Mouse (Mus musculus) hindbrain, embryonic 13.5 days (tissue): Measurements from ENCODE around the gene Ms4a10. TPM values are rescaled to one million over a fixed set of nuclear protein-coding genes. Genes with fewer than 3 reads are reported as not detected.
A peak's percentile ranks its signal among the peaks of the same experiment; 100 is the strongest.

Experiments used
- ATAC-seq: fragments of 200-750 bp; cut with Nextera tagmentation; 2 replicates; pipeline ENCODE4 v1.8.0; 2017; ENCODE audit warnings: moderate TSS enrichment; ENCODE audit not compliant: low FRiP score
- H3K27ac ChIP-seq: fragments of 300-500 bp; sonication (generic); 2 replicates; pipeline ENCODE4 v1.5.1; 2015; ENCODE audit warnings: inconsistent platforms, mild to moderate bottlenecking, moderate library complexity
- H3K27me3 ChIP-seq: fragments of 300-500 bp; sonication (generic); 2 replicates; pipeline ENCODE4 v1.6.1; 2015; ENCODE audit warnings: mild to moderate bottlenecking, inconsistent platforms
- H3K36me3 ChIP-seq: fragments of 300-500 bp; sonication (generic); 2 replicates; pipeline ENCODE4 v1.6.1; 2015; ENCODE audit warnings: mild to moderate bottlenecking, inconsistent platforms
- H3K4me1 ChIP-seq: fragments of 300-500 bp; sonication (generic); replicated peaks from 2 replicates; pipeline ENCODE4 v1.6.1; 2015; ENCODE audit warnings: inconsistent platforms
- H3K4me2 ChIP-seq: fragments of 300-500 bp; sonication (generic); 2 replicates; pipeline ENCODE4 v1.6.1; 2015; ENCODE audit warnings: inconsistent platforms, mild to moderate bottlenecking, moderate library complexity
- H3K4me3 ChIP-seq: fragments of 300-500 bp; sonication (generic); 2 replicates; pipeline ENCODE4 v1.5.1; 2015; ENCODE audit warnings: mild to moderate bottlenecking, inconsistent platforms
- H3K9ac ChIP-seq: fragments of 300-500 bp; sonication (generic); 2 replicates; pipeline ENCODE4 v1.6.1; 2015; ENCODE audit warnings: mild to moderate bottlenecking, inconsistent platforms
- H3K9me3 ChIP-seq: fragments of 300-500 bp; sonication (generic); 2 replicates; pipeline ENCODE4 v1.6.1; 2016; ENCODE audit warnings: inconsistent platforms
- WGBS: fragments of 180-500 bp; shearing (Covaris S2); methylation state at CpG from one replicate; pipeline ENCODE4 v1.1.7; 2015; 5-methylcytosine and 5-hydroxymethylcytosine counted together
- polyA plus RNA-seq: library from polyadenylated mRNA; unstranded; fragments of >200 nt; fragmentation: Nextera tagmentation; extraction: Ambion mirVana; gene quantifications from 2 replicates; pipeline ENCODE4 v1.2.1, GENCODE M21; 2015

Ms4a10 gene
- polyA plus RNA-seq, 1 experiment from 2014 or later: not detected

DNA sequence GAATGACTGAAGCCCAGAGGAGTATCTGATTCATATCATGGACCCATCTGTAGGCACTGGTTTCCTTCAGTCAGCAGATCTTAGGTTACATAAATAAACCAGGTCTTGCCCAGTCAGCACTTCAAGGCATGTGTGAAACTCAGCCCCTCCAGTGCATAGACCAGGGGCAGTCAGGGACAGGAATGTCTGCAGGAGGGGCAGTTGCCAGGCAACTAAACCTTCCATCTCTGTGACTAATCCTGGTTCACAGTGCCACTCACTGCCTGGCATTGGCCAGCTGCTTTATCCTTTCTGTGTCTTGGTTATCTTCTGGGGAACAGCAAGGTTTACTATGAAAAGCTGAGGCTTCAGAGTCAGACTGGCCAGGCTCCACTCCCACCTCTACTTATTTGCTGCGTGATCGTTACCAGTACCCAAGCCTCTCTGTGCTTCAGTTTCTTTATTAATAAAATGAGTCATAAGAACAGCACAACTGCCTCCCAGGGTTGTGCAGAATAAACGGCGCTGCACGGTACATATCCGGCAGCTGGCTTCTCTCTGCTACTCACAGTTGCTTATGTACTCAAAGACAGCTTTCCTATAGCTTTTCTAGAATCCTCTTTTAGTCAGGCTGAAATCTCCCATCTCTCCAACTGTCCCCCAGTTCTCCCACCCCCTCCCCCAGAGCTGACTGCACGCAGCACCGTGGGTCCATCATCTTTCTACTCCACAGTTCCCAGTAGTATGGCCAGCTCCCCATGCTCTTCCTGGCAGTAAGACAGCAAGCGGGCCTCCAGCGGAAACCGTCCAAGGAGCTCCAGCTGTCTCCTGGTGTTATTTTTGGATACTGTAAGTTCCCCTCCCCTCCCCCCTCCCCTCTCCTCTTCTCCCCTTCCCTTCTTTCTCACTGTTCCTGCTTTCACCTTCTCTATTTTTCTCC, 22.2 kb downstream of the Ms4a10 start:
- no peak for ATAC-seq
- H3K27ac ChIP-seq: no peak overlapping the region; the same call in 1 of the 2 replicates
- H3K36me3 ChIP-seq: no peaks in the 10 kb centered on the region
- H3K4me1 ChIP-seq: peaks cover 28% of the 10 kb centered on the region
- no peak overlapping the region for H3K4me3 ChIP-seq
- no peaks in the 10 kb centered on the region for H3K9me3 ChIP-seq
- WGBS: 65% methylated on average over 11 of the region's 11 CpGs
- peak overlapping the region; percentile 29; the same call in 1 of the 2 replicates for H3K9ac ChIP-seq
- H3K4me2 ChIP-seq: no peak overlapping the region
- no peaks in the 10 kb centered on the region for H3K27me3 ChIP-seq

DNA sequence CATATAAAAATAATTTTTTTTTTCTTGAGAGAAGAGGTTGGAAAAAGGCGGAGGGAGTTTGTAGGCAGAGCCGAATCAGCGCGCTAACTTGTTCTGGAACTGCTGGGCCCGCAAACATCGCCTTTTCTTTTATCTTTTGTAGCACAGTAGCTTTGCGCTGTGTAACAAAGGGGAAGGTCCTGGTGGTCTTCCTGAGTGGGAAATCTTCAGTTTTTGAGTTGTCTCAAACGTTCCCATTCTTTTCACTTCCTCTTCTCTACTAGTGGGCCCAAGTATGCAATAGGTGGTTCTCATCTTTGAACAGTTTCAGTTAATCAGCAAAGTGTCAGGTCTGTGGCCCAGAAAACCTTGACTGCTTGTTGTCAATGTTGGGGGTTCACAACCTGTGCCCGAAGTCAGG, 24.9 kb downstream of the Ms4a10 start:
- ATAC-seq: peak; percentile 13
- Histone ChIP-seq H3K27me3 (no peaks in the 10 kb centered on the region), H3K36me3 (peaks cover 16% of the 10 kb centered on the region), H3K4me1 (peaks cover 41% of the 10 kb centered on the region), H3K9ac (peak overlapping the region; percentile 53), H3K27ac (peak overlapping the region; percentile 50; the same call in 1 of the 2 replicates), H3K9me3 (no peaks in the 10 kb centered on the region), H3K4me2 (peak overlapping the region; percentile 61), H3K4me3 (peak overlapping the region; percentile 72)
- 38% methylated on average over 9 of the region's 9 CpGs for WGBS

DNA sequence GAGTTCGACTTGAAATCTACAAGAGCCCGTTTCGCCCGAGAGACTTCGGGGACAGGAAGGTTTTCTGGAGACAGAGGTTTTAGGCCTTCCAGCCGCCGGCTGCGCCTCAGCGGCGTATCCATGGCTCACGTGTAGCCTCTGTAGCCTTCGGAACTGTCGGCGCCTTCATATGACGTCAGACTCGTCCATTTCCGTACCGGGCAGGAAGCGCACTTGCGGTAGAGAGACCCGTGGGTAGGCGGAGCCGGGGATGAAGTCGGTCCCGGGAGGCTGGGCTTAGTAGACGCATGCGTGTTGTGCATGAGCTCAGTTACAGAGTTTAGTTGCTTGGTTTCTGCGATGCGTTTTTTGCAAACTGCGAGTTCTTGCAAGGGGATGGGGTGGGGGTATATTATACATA, 25.4 kb downstream of the Ms4a10 start, which contains the start of gene Ccdc86:
Ccdc86 (minus strand) TSS at position 155 of the 400 bp plus-strand sequence.
- WGBS: under 1% methylated on average over 30 of the region's 30 CpGs
- Histone ChIP-seq H3K4me1 (peaks cover 41% of the 10 kb centered on the region), H3K4me2 (peak within 1 kb of the TSS; percentile 100), H3K27ac (peak within 1 kb of the TSS; percentile 50; the same call in 1 of the 2 replicates), H3K9ac (peak within 1 kb of the TSS; percentile 91), H3K4me3 (peak within 1 kb of the TSS; percentile 72), H3K36me3 (peaks cover 20% of the 10 kb centered on the region), H3K9me3 (no peaks in the 10 kb centered on the region), H3K27me3 (no peaks in the 10 kb centered on the region)
- peak; percentile 97 for ATAC-seq

DNA sequence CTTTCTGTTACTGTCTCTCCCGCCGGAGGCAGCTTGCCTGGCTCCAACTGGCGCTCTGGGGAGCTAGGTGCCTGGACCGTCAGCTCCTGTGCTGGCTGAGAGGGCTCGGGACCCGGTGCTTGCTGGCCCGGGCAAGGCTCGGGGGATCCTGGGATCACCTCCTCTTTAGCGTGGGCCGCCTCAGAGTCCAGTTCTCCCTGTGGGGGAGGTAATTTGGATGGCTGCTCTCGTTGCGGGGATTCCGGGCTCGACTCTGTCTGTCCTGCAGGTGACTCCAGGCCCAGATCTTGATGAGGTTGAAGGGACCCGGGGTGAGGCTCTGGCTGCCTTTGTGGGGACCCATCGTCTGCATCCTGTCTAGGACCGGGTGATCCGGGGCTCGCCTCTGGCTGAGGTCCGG, 26.1 kb downstream of the Ms4a10 start:
- no peak for ATAC-seq
- H3K36me3 ChIP-seq: peaks cover 27% of the 10 kb centered on the region
- peak overlapping the region; percentile 91 for H3K9ac ChIP-seq
- no peaks in the 10 kb centered on the region for H3K27me3 ChIP-seq
- peaks cover 41% of the 10 kb centered on the region for H3K4me1 ChIP-seq
- peak overlapping the region; percentile 72 for H3K4me3 ChIP-seq
- WGBS: 1% methylated on average over 20 of the region's 20 CpGs
- H3K27ac ChIP-seq: no peak overlapping the region
- H3K4me2 ChIP-seq: peak overlapping the region; percentile 100
- H3K9me3 ChIP-seq: no peaks in the 10 kb centered on the region

DNA sequence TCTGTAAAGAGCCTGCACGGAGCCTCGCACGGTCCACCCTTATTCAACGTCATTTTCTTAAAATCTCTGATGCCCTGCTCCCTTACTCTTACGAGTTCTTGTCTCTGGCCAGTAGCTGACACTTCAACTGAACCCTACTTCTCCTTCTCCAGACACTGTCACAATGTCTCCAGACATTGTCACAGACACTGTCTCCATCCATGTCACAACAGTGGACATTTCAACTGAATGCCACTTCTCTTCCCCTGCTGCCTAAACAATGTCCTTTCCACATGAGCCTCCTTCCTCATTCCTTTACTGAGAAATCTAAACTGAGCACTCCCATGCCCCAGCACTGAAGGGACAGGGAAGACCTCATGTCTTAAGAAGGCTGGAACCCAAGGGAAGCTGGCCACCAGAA, 27.3 kb downstream of the Ms4a10 start:
- 0 out of 2 replicates have a peak, but pooled peaks cover under 1% of the 10 kb centered on the region for H3K27me3 ChIP-seq

DNA sequence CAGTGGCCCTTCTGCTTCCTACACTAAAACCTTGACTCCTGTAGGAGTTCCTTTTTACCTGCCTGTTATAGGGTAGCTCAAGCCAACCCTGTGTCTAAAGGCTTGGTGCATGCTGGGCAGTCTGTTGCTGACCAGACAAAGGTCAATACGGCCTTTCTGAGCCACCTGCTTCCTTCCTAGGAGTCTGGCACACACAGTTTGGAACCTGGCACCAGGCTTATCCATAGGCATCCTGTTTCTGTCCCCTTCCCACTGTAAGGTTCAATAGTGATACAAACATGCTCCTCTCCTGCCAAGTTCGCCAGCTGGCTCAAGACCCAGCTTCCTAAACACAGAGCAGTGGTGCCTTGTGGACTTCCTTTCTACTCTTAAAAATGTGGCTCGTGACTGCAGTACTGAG, 28.0 kb downstream of the Ms4a10 start:
- 0 out of 2 replicates have a peak, but pooled peaks cover 6% of the 10 kb centered on the region for H3K27me3 ChIP-seq

More for the DNA sequence above, 27.3 kb downstream of the Ms4a10 start:
- H3K27ac ChIP-seq: no peak overlapping the region
- peak overlapping the region; percentile 72 for H3K4me3 ChIP-seq
- WGBS: 86% methylated on average over 5 of the region's 5 CpGs
- peak overlapping the region; percentile 100 for H3K4me2 ChIP-seq
- peak overlapping the region; percentile 91 for H3K9ac ChIP-seq
- H3K4me1 ChIP-seq: peaks cover 37% of the 10 kb centered on the region
- ATAC-seq: no peak
- H3K9me3 ChIP-seq: no peaks in the 10 kb centered on the region
- H3K36me3 ChIP-seq: peaks cover 39% of the 10 kb centered on the region

DNA sequence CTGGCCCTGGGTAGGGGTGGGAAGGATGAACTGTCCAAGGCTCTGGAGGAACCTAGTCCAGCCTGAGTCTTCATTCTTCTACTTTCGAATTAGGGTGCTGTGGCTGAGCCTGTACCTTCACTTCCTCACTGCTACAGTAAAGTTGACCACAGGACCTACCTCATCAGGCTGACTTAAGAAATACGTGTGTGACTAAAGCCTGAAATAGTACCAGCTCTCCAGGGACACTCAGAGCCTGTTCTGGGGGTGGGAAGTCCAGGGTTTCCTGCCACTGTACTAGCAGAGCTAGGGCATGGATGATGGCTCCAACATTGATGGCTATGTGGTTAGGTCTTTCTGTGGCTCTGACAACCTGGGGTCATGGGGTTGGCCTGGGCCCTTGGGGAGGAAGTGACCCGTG, 30.5 kb downstream of the Ms4a10 start:
- WGBS: 90% methylated on average over 3 of the region's 3 CpGs
- H3K4me1 ChIP-seq: peaks cover 45% of the 10 kb centered on the region

More for the DNA sequence above, 28.0 kb downstream of the Ms4a10 start:
- Histone ChIP-seq H3K4me1 (peaks cover 33% of the 10 kb centered on the region), H3K9ac (peak overlapping the region; percentile 91), H3K36me3 (peaks cover 44% of the 10 kb centered on the region), H3K4me3 (peak overlapping the region; percentile 72; the same call in 1 of the 2 replicates), H3K9me3 (no peaks in the 10 kb centered on the region), H3K4me2 (peak overlapping the region; percentile 100; the same call in 1 of the 2 replicates), H3K27ac (no peak overlapping the region)
- ATAC-seq: no peak
- 91% methylated on average over 3 of the region's 3 CpGs for WGBS

DNA sequence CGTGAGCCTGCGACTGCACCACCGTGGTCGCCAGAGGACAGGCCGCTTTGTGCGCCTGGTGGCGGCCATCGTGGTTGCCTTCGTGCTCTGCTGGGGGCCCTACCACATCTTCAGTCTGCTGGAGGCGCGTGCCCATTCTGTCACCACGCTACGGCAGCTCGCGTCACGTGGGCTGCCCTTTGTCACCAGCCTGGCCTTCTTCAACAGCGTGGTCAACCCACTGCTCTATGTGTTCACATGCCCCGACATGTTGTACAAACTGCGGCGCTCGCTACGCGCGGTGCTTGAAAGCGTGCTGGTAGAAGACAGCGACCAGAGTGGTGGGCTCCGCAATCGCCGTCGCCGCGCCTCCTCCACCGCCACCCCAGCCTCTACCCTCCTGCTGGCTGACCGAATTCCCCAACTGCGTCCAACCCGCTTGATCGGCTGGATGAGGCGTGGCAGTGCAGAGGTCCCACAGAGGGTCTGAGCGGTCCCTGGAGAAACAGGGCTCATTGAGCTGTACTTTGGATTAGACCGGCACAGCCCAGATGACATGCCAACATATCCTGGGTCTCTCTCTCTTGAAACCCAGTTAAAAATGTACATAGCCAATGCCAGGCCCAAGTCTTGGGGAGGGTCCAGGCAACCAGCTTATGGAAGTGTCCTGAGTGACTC, 33.5 kb downstream of the Ms4a10 start:
- Histone ChIP-seq H3K4me1 (peaks cover 18% of the 10 kb centered on the region), H3K27me3 (0 out of 2 replicates have a peak, but pooled peaks cover 6% of the 10 kb centered on the region), H3K9me3 (no peaks in the 10 kb centered on the region), H3K27ac (peak overlapping the region; percentile 81), H3K36me3 (peaks cover 37% of the 10 kb centered on the region), H3K9ac (peak overlapping the region; percentile 75), H3K4me3 (peak overlapping the region; percentile 39), H3K4me2 (peak overlapping the region; percentile 74)
- WGBS: 2% methylated on average over 40 of the region's 40 CpGs
- ATAC-seq: peak; percentile 85

More for the DNA sequence above, 30.5 kb downstream of the Ms4a10 start:
- Histone ChIP-seq H3K4me3 (no peak overlapping the region), H3K4me2 (no peak overlapping the region), H3K36me3 (peaks cover 44% of the 10 kb centered on the region), H3K27me3 (0 out of 2 replicates have a peak, but pooled peaks cover 6% of the 10 kb centered on the region), H3K27ac (no peak overlapping the region), H3K9me3 (no peaks in the 10 kb centered on the region), H3K9ac (no peak overlapping the region)
- no peak for ATAC-seq

DNA sequence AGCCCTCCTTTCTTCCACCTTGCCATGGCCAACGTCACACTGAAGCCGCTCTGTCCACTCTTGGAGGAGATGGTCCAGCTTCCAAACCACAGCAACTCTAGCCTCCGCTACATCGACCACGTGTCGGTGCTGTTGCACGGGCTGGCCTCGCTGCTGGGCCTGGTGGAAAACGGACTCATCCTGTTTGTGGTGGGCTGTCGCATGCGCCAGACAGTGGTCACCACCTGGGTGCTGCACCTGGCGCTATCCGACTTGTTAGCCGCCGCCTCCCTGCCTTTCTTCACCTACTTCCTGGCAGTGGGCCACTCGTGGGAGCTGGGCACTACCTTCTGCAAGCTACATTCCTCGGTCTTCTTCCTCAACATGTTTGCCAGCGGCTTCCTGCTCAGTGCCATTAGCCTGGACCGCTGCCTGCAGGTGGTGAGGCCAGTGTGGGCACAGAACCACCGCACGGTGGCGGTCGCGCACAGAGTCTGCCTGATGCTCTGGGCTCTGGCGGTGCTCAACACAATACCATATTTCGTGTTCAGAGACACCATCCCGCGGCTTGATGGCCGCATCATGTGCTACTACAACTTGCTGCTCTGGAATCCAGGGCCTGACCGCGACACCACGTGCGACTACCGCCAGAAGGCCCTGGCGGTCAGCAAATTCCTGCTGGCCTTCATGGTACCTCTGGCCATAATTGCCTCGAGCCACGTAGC, 34.2 kb downstream of the Ms4a10 start:
- 16% methylated on average over 37 of the region's 37 CpGs for WGBS

DNA sequence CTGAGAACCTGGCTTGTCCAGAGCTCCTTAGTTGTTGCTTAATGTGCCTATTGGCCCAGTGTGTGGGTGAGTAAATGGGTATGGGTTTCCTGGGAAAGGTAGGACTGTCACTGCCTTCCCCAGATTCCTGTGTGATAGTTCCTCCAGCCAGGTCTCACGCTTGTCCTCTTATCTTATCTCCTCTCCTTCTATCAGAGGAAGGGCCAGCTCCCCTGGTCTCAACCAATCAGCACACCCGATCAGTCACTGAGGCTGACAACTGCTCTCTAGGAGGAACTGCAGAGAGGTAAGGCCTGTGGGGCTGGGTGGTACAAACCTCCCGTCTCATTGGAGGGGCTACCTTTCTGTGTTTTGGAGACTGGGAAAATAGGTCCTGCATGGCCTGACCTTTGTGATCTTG, 35.7 kb downstream of the Ms4a10 start:
- Histone ChIP-seq H3K4me3 (no peak overlapping the region), H3K36me3 (peaks cover 21% of the 10 kb centered on the region), H3K27me3 (0 out of 2 replicates have a peak, but pooled peaks cover 6% of the 10 kb centered on the region), H3K4me1 (peaks cover 18% of the 10 kb centered on the region), H3K9ac (no peak overlapping the region), H3K9me3 (no peaks in the 10 kb centered on the region), H3K27ac (no peak overlapping the region), H3K4me2 (no peak overlapping the region)
- WGBS: 67% methylated on average over 3 of the region's 3 CpGs
- ATAC-seq: no peak

More for the DNA sequence above, 34.2 kb downstream of the Ms4a10 start:
- H3K4me2 ChIP-seq: peak overlapping the region; percentile 74
- peak; percentile 91 for ATAC-seq
- H3K36me3 ChIP-seq: peaks cover 35% of the 10 kb centered on the region
- peak overlapping the region; percentile 75 for H3K9ac ChIP-seq
- H3K4me1 ChIP-seq: peaks cover 18% of the 10 kb centered on the region
- peak overlapping the region; percentile 81 for H3K27ac ChIP-seq
- H3K9me3 ChIP-seq: no peaks in the 10 kb centered on the region
- H3K4me3 ChIP-seq: peak overlapping the region; percentile 39
- H3K27me3 ChIP-seq: 0 out of 2 replicates have a peak, but pooled peaks cover 6% of the 10 kb centered on the region

DNA sequence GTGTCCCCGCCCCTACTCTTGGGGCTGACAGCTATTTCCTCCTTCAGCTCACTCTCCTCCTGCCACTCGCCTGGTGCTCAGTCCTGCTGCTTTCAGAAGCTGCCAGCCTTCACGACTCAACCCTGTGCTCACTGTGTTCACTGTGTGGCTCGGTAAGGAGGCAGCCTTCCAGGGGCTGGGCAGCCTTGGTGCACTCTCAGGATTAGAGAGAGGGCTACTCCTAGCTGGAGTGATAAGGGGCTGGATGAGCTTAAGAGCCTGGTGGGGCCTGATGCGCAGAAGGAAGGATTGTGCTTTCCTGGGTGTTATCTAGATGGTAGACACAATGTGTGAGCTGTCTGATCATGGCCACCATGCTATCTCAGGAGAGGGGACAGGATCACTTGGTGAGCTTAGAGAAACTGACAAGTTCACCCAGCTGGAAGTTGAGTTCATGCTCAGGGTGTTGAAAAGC, 37.3 kb downstream of the Ms4a10 start, which contains the start of gene Ptgdr2:
Ptgdr2 (plus strand) TSS at position 51 of the 454 bp plus-strand sequence.
- Histone ChIP-seq H3K9me3 (no peaks in the 10 kb centered on the region), H3K27me3 (0 out of 2 replicates have a peak, but pooled peaks cover 4% of the 10 kb centered on the region), H3K9ac (no peak within 1 kb of the TSS), H3K4me2 (no peak within 1 kb of the TSS), H3K4me1 (peaks cover 18% of the 10 kb centered on the region), H3K27ac (no peak within 1 kb of the TSS), H3K4me3 (no peak within 1 kb of the TSS), H3K36me3 (peaks cover 4% of the 10 kb centered on the region)
- ATAC-seq: no peak
- 72% methylated on average over 5 of the region's 5 CpGs for WGBS
